Mouse (Mus musculus): ENCODE data around the gene March6. TPM values are rescaled to one million over a fixed set of nuclear protein-coding genes. Genes with fewer than 3 reads are reported as not detected.

The March6 gene
- polyA plus RNA-seq, 1 experiment from 2014 or later = 26.0 TPM

DNA sequence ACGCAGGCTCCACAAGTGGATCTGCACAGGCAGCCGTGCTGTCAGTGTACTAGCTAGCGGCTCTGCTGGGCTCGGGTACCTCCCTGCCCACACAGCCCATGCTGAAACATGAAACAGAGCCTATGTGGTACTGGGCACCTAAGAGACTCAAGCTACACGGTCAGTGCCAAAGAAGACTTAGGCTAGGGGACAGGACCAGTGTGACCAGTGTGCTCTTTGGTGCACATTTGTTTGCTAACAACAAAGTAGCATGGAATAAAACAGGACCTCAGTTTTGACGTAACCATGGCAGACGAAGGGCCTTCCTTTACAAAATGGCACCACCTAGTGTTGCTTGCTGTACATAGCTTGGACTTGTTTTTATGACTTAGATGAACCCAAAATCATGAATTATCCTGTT, 83.7 kb downstream of the March6 start:
- H3K27me3 ChIP-seq = no peaks in the 10 kb centered on the region
- H3K9ac ChIP-seq = no peak overlapping the region
- H3K27ac ChIP-seq = no peak overlapping the region
- peaks cover 7% of the 10 kb centered on the region for H3K4me1 ChIP-seq (replicated peaks)
- ATAC-seq (replicated peaks; ENCODE audit: insufficient number of reproducible peaks, insufficient read depth, low FRiP score, low read depth) = no peak
- H3K4me2 ChIP-seq = peak overlapping the region; percentile 22; the same call in 1 of the 2 replicates
- H3K36me3 ChIP-seq = no peaks in the 10 kb centered on the region
- no peak overlapping the region for H3K4me3 ChIP-seq
- 38% methylated on average over 7 of the region's 7 CpGs for WGBS
- H3K9me3 ChIP-seq (replicated peaks) = no peaks in the 10 kb centered on the region

DNA sequence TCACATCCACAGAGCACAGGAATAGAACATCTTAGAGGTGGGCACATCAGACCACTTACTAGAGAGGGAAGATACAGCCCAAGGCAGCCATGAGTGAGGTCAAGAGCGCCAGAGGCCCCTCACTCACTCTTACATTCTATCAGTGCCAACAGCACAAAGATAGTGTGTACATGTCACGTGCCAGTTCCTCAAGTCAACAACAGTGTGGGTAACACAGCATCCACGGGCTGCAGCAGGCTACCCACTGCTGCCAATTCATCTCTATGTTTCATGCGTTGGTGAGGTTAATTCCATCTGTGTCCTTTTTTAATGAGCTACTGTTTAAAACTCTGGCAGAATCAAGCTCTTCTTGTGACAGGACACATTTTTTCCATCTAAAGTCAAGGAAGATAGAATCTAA, 88.2 kb downstream of the March6 start:
- WGBS = 76% methylated on average over 4 of the region's 4 CpGs
- H3K9me3 ChIP-seq (replicated peaks) = no peaks in the 10 kb centered on the region
- H3K4me3 ChIP-seq = no peak overlapping the region
- no peak overlapping the region for H3K9ac ChIP-seq
- H3K27ac ChIP-seq = no peak overlapping the region
- peaks cover 6% of the 10 kb centered on the region; the same call in 1 of the 2 replicates for H3K4me1 ChIP-seq (replicated peaks)
- no peaks in the 10 kb centered on the region for H3K27me3 ChIP-seq
- no peak overlapping the region for H3K4me2 ChIP-seq
- no peaks in the 10 kb centered on the region for H3K36me3 ChIP-seq
- no peak for ATAC-seq (replicated peaks; ENCODE audit: insufficient number of reproducible peaks, insufficient read depth, low FRiP score, low read depth)

DNA sequence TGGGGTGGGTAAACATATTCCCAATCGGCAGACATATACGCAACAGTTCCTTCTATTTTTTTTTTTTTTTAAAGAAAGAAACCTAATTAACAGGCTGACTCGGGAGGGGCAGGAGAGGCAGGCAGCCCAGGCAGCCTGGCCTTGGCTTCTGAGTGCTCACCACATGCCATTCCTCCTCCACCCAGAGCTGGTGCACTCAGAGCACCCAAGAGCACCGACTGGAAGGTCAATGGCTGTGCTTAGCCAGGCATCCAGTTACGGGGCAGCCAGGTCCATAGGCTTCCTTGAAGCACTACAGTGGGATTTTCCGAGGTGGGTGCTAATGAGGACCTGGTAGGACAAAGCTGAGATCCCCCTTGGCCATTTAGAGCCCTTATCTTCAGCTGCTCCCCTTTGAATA, 88.9 kb downstream of the March6 start:
- 50% methylated on average over 6 of the region's 6 CpGs for WGBS
- Histone ChIP-seq H3K4me2 (no peak overlapping the region), H3K4me3 (no peak overlapping the region), H3K27ac (no peak overlapping the region), H3K27me3 (no peaks in the 10 kb centered on the region), H3K9ac (no peak overlapping the region), H3K4me1 (replicated peaks) (peaks cover 6% of the 10 kb centered on the region; the same call in 1 of the 2 replicates), H3K36me3 (no peaks in the 10 kb centered on the region), H3K9me3 (replicated peaks) (no peaks in the 10 kb centered on the region)
- ATAC-seq (replicated peaks; ENCODE audit: insufficient number of reproducible peaks, insufficient read depth, low FRiP score, low read depth) = no peak

DNA sequence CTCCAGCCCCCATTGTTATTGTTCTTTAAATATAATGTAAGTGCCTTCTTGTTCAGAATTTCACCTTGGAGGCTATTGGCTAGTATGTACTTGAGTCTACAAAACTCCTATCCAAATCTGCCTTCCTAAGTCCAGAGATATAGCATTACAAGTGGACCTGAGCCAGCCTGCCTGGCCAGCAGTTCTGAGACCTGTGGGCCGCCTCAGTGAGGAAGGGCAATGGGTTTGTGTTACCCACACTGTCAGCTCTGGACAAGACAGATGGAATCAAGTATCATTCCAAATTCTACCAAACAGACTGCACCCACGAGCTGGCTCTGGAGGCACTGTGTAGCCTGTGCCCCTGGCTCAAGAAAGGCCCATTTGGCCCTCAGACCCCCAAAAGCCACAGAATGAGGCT, 94.0 kb downstream of the March6 start:
- Histone ChIP-seq H3K27me3 (no peaks in the 10 kb centered on the region), H3K27ac (no peak overlapping the region), H3K4me2 (no peak overlapping the region), H3K4me1 (replicated peaks) (no peaks in the 10 kb centered on the region), H3K9ac (no peak overlapping the region), H3K36me3 (no peaks in the 10 kb centered on the region), H3K4me3 (no peak overlapping the region), H3K9me3 (replicated peaks) (no peaks in the 10 kb centered on the region)
- no peak for ATAC-seq (replicated peaks; ENCODE audit: insufficient number of reproducible peaks, insufficient read depth, low FRiP score, low read depth)
- WGBS = 66% methylated on average over 2 of the region's 2 CpGs

DNA sequence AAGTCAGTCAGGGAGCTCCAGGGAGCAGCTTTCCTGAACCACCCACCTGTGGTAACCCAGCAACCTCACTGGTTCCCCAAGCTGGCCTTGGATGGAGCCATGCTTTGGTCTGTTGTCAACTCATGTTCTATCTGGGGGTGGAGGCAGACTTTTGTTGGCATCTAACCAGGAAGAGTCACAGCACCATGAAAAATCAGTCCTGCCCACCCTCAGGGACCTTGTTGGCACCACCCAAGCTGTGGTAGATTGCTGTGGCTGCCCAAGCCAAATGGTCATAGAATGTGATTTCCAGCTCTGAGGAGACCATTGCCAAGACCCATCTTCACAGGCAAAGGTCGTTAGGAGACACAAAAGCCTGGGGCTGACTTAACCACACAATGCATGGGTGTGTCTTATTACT, 94.8 kb downstream of the March6 start:
- Histone ChIP-seq H3K4me3 (no peak overlapping the region), H3K36me3 (no peaks in the 10 kb centered on the region), H3K9me3 (replicated peaks) (no peaks in the 10 kb centered on the region), H3K4me2 (no peak overlapping the region), H3K27me3 (no peaks in the 10 kb centered on the region), H3K9ac (no peak overlapping the region), H3K4me1 (replicated peaks) (no peaks in the 10 kb centered on the region), H3K27ac (no peak overlapping the region)
- ATAC-seq (replicated peaks; ENCODE audit: insufficient number of reproducible peaks, insufficient read depth, low FRiP score, low read depth) = no peak
- 44% methylated on average over 1 of the region's 1 CpGs for WGBS

DNA sequence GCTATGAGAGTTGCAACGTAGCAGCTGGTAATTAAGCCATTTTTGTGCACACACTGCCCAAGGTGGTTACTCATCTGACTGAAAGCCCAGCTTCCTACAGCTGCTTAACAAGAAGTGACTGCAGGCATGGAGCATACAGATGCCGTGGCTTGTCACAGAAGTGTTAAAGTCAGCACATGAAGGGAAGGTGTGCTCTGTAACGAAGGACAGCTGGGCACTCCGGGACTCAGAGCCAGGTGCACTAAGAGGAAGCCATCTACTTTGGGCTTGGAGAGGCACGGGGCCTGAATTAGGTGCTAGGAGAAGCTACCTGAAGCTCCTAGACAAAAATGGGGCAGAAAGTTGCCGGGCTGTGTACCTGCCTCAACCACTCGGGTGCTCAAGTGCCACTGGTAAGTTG, 97.1 kb downstream of the March6 start:
- Histone ChIP-seq H3K4me3 (no peak overlapping the region), H3K4me2 (no peak overlapping the region), H3K36me3 (no peaks in the 10 kb centered on the region), H3K9me3 (replicated peaks) (no peaks in the 10 kb centered on the region), H3K27me3 (0 out of 2 replicates have a peak, but pooled peaks cover 4% of the 10 kb centered on the region), H3K4me1 (replicated peaks) (no peaks in the 10 kb centered on the region; the same call in 1 of the 2 replicates), H3K27ac (no peak overlapping the region), H3K9ac (no peak overlapping the region)
- ATAC-seq (replicated peaks; ENCODE audit: insufficient number of reproducible peaks, insufficient read depth, low FRiP score, low read depth) = no peak
- 70% methylated on average over 7 of the region's 7 CpGs for WGBS

DNA sequence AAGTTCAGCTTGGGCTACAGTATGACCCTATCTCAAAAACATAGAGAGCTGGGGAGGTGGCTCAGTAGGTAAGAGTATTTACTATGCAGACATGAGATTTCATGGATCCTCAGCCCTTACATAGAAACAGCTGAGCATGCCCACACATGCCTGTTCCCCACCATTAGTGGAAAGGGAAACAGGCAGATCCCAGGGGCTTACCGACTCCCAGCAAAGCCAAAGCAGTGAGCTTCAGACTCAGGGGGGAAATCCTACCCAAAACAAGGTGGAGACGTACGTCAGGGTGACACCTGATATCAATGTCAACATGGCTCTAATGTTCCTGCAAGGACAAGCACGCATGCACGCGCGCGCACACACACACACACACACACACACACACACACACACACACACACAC, 99.0 kb downstream of the March6 start:
- Histone ChIP-seq H3K4me3 (no peak overlapping the region), H3K27me3 (0 out of 2 replicates have a peak, but pooled peaks cover 4% of the 10 kb centered on the region), H3K9me3 (replicated peaks) (no peaks in the 10 kb centered on the region), H3K9ac (no peak overlapping the region), H3K27ac (no peak overlapping the region), H3K4me1 (replicated peaks) (no peaks in the 10 kb centered on the region; the same call in 1 of the 2 replicates), H3K36me3 (no peaks in the 10 kb centered on the region), H3K4me2 (no peak overlapping the region)
- no peak for ATAC-seq (replicated peaks; ENCODE audit: insufficient number of reproducible peaks, insufficient read depth, low FRiP score, low read depth)
- WGBS = 77% methylated on average over 8 of the region's 8 CpGs

DNA sequence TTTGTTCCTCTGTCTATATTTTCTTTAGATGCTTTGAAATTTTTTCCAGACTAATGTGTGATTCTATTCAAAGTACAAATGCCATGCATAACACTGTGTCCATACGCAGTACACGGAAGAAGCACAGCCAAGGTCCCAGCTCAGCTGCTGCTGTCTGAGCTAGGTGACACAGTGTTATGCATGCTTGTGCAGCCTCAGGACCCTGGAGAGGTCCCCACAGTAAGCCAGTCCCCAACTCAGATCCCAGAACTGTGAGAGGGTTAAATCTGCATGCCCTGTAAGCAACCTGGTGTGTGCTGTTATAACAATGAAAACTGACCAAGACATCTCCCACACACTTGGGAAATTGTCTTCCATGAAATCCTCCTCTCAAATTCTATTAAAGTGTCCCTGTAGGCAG, 100.8 kb downstream of the March6 start:
- 0 out of 2 replicates have a peak, but pooled peaks cover 4% of the 10 kb centered on the region for H3K27me3 ChIP-seq
- WGBS = 73% methylated on average over 2 of the region's 2 CpGs
- H3K4me3 ChIP-seq = no peak overlapping the region
- no peak overlapping the region for H3K4me2 ChIP-seq
- no peak overlapping the region for H3K9ac ChIP-seq
- no peak overlapping the region for H3K27ac ChIP-seq
- no peak for ATAC-seq (replicated peaks; ENCODE audit: insufficient number of reproducible peaks, insufficient read depth, low FRiP score, low read depth)
- no peaks in the 10 kb centered on the region for H3K9me3 ChIP-seq (replicated peaks)
- H3K36me3 ChIP-seq = no peaks in the 10 kb centered on the region
- H3K4me1 ChIP-seq (replicated peaks) = no peaks in the 10 kb centered on the region; the same call in 1 of the 2 replicates

DNA sequence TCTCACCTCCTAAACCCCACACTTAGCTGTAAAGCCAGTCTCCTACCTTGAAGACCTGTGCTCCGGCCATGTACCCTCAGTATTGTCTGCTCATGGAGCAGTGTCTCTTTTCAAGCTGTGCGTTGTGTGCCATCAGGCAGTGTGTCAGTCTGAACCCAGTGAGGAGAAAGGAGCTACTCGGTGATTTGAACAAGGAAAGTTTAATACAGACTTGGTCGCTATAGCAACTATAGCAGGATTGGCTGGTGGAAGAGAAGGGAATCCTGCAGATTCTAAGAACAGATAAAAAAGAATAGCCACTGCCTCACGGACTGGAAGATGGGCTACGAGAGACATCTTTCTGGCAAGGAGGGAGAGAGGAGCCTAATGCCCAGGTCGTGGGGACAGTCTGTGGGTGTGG, 101.4 kb downstream of the March6 start:
- Histone ChIP-seq H3K4me3 (no peak overlapping the region), H3K36me3 (no peaks in the 10 kb centered on the region), H3K27me3 (0 out of 2 replicates have a peak, but pooled peaks cover 4% of the 10 kb centered on the region), H3K4me2 (no peak overlapping the region), H3K27ac (no peak overlapping the region), H3K4me1 (replicated peaks) (no peaks in the 10 kb centered on the region; the same call in 1 of the 2 replicates), H3K9me3 (replicated peaks) (no peaks in the 10 kb centered on the region), H3K9ac (no peak overlapping the region)
- 79% methylated on average over 7 of the region's 7 CpGs for WGBS
- ATAC-seq (replicated peaks; ENCODE audit: insufficient number of reproducible peaks, insufficient read depth, low FRiP score, low read depth) = no peak

DNA sequence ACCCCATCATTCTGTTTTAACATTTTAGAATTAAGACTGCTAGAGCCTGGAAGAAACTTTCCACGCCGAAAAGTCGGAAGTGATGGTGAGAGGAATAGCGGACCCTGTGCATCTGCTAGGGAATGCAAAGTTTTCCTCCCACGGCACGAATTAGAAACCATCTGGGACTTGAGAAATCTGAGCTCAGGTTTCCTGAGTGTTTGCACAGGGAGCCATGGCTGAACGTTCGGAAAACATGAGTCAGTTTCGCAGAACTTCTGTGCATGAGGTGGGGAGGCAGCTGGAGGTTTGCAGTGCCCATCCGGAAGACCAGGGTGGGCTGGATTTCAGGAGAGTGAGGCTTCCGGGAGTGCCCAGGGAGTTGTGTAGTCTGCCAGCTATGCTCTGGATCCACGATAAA, 102.3 kb downstream of the March6 start:
- H3K27me3 ChIP-seq = 0 out of 2 replicates have a peak, but pooled peaks cover 4% of the 10 kb centered on the region
- 64% methylated on average over 12 of the region's 12 CpGs for WGBS
- no peaks in the 10 kb centered on the region for H3K36me3 ChIP-seq
- H3K9me3 ChIP-seq (replicated peaks) = no peaks in the 10 kb centered on the region
- no peak overlapping the region for H3K27ac ChIP-seq
- H3K4me3 ChIP-seq = no peak overlapping the region
- H3K9ac ChIP-seq = no peak overlapping the region
- no peak overlapping the region for H3K4me2 ChIP-seq
- ATAC-seq (replicated peaks; ENCODE audit: insufficient number of reproducible peaks, insufficient read depth, low FRiP score, low read depth) = no peak
- H3K4me1 ChIP-seq (replicated peaks) = no peaks in the 10 kb centered on the region; the same call in 1 of the 2 replicates

DNA sequence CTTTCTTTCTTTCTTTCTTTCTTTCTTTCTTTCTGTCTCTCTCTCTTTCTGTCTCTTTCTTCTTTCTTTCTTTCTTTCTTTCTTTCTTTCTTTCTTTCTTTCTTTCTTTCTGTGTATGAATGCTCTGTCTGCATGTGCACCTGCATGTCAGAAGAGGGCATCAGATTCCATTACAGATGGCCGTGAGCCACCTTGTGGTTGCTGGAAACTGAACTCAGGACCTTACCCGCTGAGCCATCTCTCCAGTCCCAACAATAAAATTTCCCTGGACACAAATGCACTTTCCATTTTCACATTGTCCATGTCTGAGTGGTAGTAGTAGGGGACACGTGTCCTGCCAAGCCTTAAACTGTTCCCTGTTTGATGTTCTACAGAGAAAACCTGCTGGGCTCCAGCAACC, 103.5 kb downstream of the March6 start:
- Histone ChIP-seq H3K9me3 (replicated peaks) (no peaks in the 10 kb centered on the region), H3K4me1 (replicated peaks) (peaks cover 8% of the 10 kb centered on the region), H3K27me3 (0 out of 2 replicates have a peak, but pooled peaks cover 4% of the 10 kb centered on the region), H3K27ac (no peak overlapping the region), H3K9ac (no peak overlapping the region), H3K36me3 (no peaks in the 10 kb centered on the region), H3K4me2 (no peak overlapping the region), H3K4me3 (no peak overlapping the region)
- WGBS = 69% methylated on average over 3 of the region's 3 CpGs
- ATAC-seq (replicated peaks; ENCODE audit: insufficient number of reproducible peaks, insufficient read depth, low FRiP score, low read depth) = no peak

DNA sequence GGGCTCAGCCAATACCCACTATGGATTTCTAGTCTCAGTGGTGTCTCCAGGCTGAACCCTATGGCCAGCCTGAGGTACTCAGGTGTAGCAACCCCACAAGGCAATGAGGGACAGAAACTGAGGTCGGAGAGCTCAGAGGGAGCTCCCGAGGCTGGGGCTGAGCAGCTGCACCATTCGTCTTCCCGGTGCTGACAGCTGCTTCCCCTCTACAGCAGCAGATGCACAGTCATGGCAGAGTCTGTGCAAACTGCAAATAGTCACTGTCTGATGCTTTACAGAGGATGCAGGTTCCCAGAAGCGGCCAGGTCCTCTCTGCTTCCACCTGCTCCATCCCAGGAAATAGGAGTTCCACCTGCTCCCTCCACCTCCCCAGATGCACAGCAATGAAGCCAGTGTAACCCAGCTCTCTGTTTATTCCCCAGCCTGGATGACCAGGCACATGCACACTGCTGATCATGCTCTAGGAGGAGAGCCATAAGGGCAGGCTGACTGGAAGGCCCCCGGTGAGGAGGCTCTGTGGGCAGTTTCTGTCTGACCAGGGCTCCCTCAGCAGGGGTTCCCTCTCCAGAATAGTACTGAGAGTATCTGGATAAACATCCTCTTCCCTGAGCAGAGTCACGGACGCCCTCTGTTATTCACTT, 104.7 kb downstream of the March6 start:
- H3K4me2 ChIP-seq = no peak overlapping the region
- H3K4me1 ChIP-seq (replicated peaks) = peaks cover 14% of the 10 kb centered on the region
- no peaks in the 10 kb centered on the region for H3K36me3 ChIP-seq
- ATAC-seq (replicated peaks; ENCODE audit: insufficient number of reproducible peaks, insufficient read depth, low FRiP score, low read depth) = no peak
- no peak overlapping the region for H3K27ac ChIP-seq
- no peaks in the 10 kb centered on the region for H3K9me3 ChIP-seq (replicated peaks)
- WGBS = 39% methylated on average over 8 of the region's 8 CpGs
- H3K9ac ChIP-seq = no peak overlapping the region
- 0 out of 2 replicates have a peak, but pooled peaks cover 4% of the 10 kb centered on the region for H3K27me3 ChIP-seq
- H3K4me3 ChIP-seq = no peak overlapping the region
